Mouse (Mus musculus) adipocyte (in vitro differentiated cells): ENCODE measurements around the gene C2.
"Not testable (repeated sequence)": the region's sequence is repeated elsewhere in the genome, so short reads cannot be mapped to it uniquely, and the experiment has no call there.

Experiments
- DNase-seq: peaks from one replicate; pipeline ENCODE4 v3.0.0-alpha.2; 2016; ENCODE audit warnings: low spot score

The C2 gene

DNA sequence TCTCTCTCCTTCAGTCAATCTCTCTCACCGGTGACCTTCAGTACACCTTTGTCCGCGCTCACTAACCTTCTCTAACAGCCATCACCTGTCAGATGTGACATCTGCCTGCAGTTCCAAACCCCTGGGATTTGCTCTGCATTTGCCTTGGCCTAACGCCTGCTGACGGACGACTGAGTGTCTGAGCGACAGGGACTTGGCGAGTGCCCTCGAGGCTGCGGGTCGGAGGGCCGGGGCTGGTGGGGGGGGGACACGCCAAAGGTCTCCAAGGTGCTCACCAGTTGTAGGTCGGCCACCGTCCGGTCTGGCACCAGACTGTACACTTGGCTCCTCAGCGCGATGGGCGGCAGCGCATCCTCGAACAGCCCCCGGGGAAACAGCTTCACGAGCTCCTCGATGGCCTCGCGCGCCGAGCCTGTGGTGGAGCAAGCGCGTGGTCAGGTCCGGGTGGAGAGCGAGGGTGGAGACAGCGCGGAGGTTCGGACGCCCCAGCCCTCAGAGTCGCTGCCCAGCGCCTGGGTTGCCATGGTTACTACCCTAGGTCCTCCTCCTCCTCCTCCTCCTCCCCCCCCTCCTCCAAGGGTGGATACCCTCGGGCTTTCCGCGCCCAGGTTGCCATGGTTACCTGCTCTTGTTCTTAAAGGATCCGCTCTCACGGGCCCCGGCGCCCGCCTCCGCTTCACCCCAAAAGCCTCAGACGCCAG, 61.8 kb downstream of the C2 start:
- DNase-seq: peak; percentile 33

DNA sequence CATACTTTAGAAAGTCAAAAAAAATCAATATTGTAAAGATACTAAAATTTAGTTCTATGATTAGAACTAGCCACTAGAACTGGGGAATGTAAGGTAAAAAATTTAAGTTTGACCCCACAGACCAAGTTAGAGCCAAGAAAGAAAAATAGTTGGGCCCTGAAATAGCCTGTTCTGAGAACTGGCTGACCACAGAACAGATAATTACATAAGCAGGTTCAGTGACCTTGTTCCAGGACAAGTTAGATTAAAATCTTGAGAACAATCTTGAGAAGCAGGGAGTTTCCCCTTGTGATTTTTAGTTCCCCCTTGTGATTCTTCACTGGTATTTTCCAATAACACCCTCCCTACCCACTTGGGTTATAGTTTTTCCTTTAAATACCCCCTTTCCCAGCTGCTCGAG, 67.3 kb downstream of the C2 start:
- DNase-seq: not testable (repeated sequence)

DNA sequence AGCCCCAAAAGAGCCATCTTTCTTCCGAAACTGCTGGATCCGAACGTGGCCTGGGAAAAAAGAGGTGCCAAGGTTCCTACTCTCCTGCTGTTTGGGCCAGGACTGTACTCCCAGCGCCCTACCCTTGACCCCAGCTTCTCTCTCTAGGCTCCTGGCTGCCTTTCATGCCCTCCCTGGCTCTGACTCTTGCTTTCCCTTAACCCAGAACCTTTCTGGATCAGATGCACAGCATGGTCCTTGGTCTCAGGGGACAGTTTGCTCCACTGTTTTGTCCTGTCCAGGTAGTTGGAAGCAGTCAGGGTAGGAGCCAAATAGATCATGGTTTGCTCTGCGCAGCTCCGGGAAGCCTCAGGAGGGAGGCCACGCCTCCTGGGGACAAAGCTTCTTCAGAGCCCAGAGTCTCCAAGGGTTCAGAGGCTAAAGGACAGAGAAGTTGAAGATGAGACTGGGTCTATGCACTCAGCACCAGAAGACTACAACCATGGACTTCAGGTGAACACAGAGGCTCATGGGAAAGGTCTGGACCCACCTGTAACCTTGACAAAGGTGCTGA, 83.2 kb downstream of the C2 start:
- DNase-seq: no peak

DNA sequence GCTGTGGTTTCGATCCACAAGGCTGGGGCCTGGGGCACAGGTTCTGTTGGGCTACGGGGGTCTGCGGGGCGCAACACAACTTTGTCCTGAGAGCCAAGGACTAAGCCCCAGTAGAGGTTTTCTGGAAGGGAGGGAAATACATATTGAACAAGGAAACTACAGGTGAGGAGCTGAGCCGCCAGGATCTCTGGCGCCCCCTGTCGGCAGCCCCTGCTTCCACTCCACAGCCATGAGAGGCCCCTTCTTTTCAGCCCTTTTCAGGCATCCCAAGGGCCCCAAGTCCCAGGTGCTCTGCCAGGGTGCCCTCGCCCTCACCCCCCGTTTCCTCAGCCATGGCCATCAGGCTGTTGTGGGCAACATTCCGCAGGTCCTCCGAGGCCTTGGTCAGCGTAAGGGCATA, 84.3 kb downstream of the C2 start:
- peak; percentile 39 for DNase-seq
